Mouse (Mus musculus): ENCODE results near the gene Ccdc65.

DNA sequence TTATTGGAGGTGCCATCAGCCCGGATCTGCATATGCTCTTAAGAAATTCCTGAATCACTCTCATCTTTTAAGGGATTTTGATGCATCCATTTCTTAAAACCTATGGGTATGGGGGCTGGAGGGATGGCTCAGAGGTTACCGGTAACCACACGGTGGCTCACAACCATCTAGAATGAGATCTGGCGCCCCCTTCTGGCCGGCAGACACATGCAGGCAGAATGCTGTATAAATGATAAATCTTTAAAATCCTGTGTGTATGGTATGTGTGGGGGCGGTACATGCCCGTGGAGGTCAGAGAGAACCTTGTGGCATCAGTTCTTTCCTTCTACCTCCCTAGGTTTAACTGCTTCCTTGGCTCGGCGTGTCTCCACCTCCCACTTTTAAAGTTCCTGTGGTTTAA lies 2.4 kb downstream of the Ccdc65 start:
- TF ChIP-seq CTCF (IDR thresholded peaks at IDR 0.05; ENCODE audit: control insufficient read depth, insufficient read depth, insufficient read length) (peak; percentile 10), CEBPB (IDR thresholded peaks at IDR 0.05; ENCODE audit: low read depth) (no peak), MYOD1 (IDR thresholded peaks at IDR 0.05; ENCODE audit: control insufficient read depth, insufficient read length, low read depth) (no peak), MAX (IDR thresholded peaks at IDR 0.05) (no peak), USF1 (IDR thresholded peaks at IDR 0.05; ENCODE audit: low read depth) (no peak)

Measured in C2C12 (cell line).